Mouse (Mus musculus) CH12.LX (cell line): Measurements from ENCODE around the gene Csnk2a1. TPM values are rescaled to one million over a fixed set of nuclear protein-coding genes. Genes with fewer than 3 reads are reported as not detected.

Source experiments
- DNase-seq: peaks from one replicate; pipeline ENCODE4 v3.0.0-alpha.2; 2013; ENCODE audit errors: extremely low read depth
- H3K27ac ChIP-seq: 2 replicates; pipeline ENCODE4 v1.5.1; 2012; ENCODE audit warnings: low read depth, mild to moderate bottlenecking, control low read depth, moderate library complexity; ENCODE audit not compliant: insufficient read depth
- H3K27me3 ChIP-seq: replicated peaks from 2 replicates; pipeline ENCODE3; 2012; ENCODE audit warnings: inconsistent platforms
- H3K36me3 ChIP-seq, 2 experiments: replicated peaks in 1 of 2; 2 replicates each; pipeline versions ENCODE3 to v1.6.1; 2012; ENCODE audit warnings: inconsistent platforms in 1 of 2, low read length in 1 of 2, mild to moderate bottlenecking in 1 of 2, mixed read lengths in 1 of 2, moderate library complexity in 1 of 2; ENCODE audit not compliant: control insufficient read depth in 1 of 2, insufficient read depth in 1 of 2
- H3K4me1 ChIP-seq, 2 experiments: 2 replicates each; pipeline ENCODE4 v1.6.1; 2012; ENCODE audit warnings: inconsistent platforms in 1 of 2, moderate library complexity in 1 of 2; ENCODE audit not compliant: insufficient read depth in 2 of 2, control insufficient read depth in 1 of 2
- H3K4me2 ChIP-seq: 2 replicates; pipeline ENCODE4 v1.6.1; 2012; ENCODE audit warnings: low read depth, mild to moderate bottlenecking, control low read depth; ENCODE audit not compliant: poor library complexity, insufficient read depth, severe bottlenecking
- H3K4me3 ChIP-seq, 3 experiments: fragments of 150-350 bp in 1 of 3; sonication (generic) in 1 of 3; replicated peaks in 1 of 3; 2 replicates each; pipeline versions ENCODE3 to v1.5.1; 2011 to 2012; ENCODE audit warnings: low read depth in 2 of 3, low read length in 2 of 3, mild to moderate bottlenecking in 2 of 3, moderate library complexity in 2 of 3, control low read depth in 1 of 3, improper control_type of control experiment in 1 of 3, inconsistent platforms in 1 of 3, mixed read lengths in 1 of 3; ENCODE audit not compliant: poor library complexity in 1 of 3
- H3K79me2 ChIP-seq: replicated peaks from 2 replicates; pipeline ENCODE4 v1.6.1; 2012; ENCODE audit warnings: mild to moderate bottlenecking, moderate library complexity; ENCODE audit not compliant: control insufficient read depth, poor library complexity, insufficient read depth, severe bottlenecking; ENCODE audit errors: extremely low read depth
- H3K9ac ChIP-seq: 2 replicates; pipeline ENCODE4 v1.6.1; 2012; ENCODE audit warnings: low read depth, mild to moderate bottlenecking, control low read depth, moderate library complexity; ENCODE audit not compliant: insufficient read depth
- H3K9me3 ChIP-seq: replicated peaks from 2 replicates; pipeline ENCODE3; 2012; ENCODE audit warnings: low read length, inconsistent platforms, mixed read lengths
- BHLHE40 ChIP-seq: IDR thresholded peaks from 2 replicates; pipeline ENCODE4 v1.6.1; 2011; ENCODE audit warnings: mild to moderate bottlenecking, low read depth, low read length, improper control_type of control experiment
- CHD1 ChIP-seq: IDR thresholded peaks from 2 replicates; pipeline ENCODE4 v1.6.1; 2012; ENCODE audit warnings: low read depth, low read length, improper control_type of control experiment, inconsistent platforms
- CHD2 ChIP-seq: IDR thresholded peaks from 2 replicates; pipeline ENCODE4 v1.6.1; 2011; ENCODE audit warnings: low read length, improper control_type of control experiment
- CTCF ChIP-seq, 2 experiments: IDR thresholded peaks in 1 of 2; conservative IDR thresholded peaks in 1 of 2; 2 replicates each; pipeline ENCODE4 v1.5.1; 2011 to 2012; ENCODE audit warnings: low read depth in 2 of 2, low read length in 2 of 2, improper control_type of control experiment in 1 of 2, inconsistent platforms in 1 of 2, mild to moderate bottlenecking in 1 of 2, moderate library complexity in 1 of 2
- E2F4 ChIP-seq: IDR thresholded peaks from 2 replicates; pipeline ENCODE4 v1.6.1; 2011; ENCODE audit warnings: low read depth, low read length, improper control_type of control experiment; ENCODE audit not compliant: insufficient replicate concordance
- ELF1 ChIP-seq: IDR thresholded peaks from 2 replicates; pipeline ENCODE4 v1.6.1; 2014; ENCODE audit warnings: low read depth, mild to moderate bottlenecking, inconsistent platforms, low read length, improper control_type of control experiment
- GABPA ChIP-seq: IDR thresholded peaks from 2 replicates; pipeline ENCODE4 v1.6.1; 2012; ENCODE audit warnings: low read depth, low read length, improper control_type of control experiment, inconsistent platforms; ENCODE audit not compliant: insufficient replicate concordance
- MAZ ChIP-seq: IDR thresholded peaks from 2 replicates; pipeline ENCODE4 v1.6.1; 2012; ENCODE audit warnings: low read depth, mild to moderate bottlenecking, inconsistent platforms, low read length, improper control_type of control experiment, moderate library complexity
- RAD21 ChIP-seq: IDR thresholded peaks from 2 replicates; pipeline ENCODE4 v1.6.1; 2011; ENCODE audit warnings: low read depth, mild to moderate bottlenecking, low read length, improper control_type of control experiment, moderate library complexity
- RCOR1 ChIP-seq: conservative IDR thresholded peaks from 2 replicates; pipeline ENCODE4 v1.6.1; 2012; ENCODE audit warnings: low read depth, mild to moderate bottlenecking, inconsistent platforms, low read length, improper control_type of control experiment
- SMC3 ChIP-seq: IDR thresholded peaks from 2 replicates; pipeline ENCODE4 v1.6.1; 2011; ENCODE audit warnings: low read depth, low read length, improper control_type of control experiment
- TCF12 ChIP-seq: IDR thresholded peaks from 2 replicates; pipeline ENCODE4 v1.6.1; 2014; ENCODE audit warnings: low read depth, mild to moderate bottlenecking, inconsistent platforms, low read length, improper control_type of control experiment
- ZC3H11A ChIP-seq: IDR thresholded peaks from 2 replicates; pipeline ENCODE4 v1.6.1; 2012; ENCODE audit warnings: low read depth, mild to moderate bottlenecking, inconsistent platforms, low read length, improper control_type of control experiment
- ZMIZ1 ChIP-seq: IDR thresholded peaks from 2 replicates; pipeline ENCODE4 v1.6.1; 2012; ENCODE audit warnings: low read depth, mild to moderate bottlenecking, inconsistent platforms, low read length, improper control_type of control experiment
- ZNF384 ChIP-seq: IDR thresholded peaks from 2 replicates; pipeline ENCODE4 v1.6.1; 2012; ENCODE audit warnings: low read depth, low read length, improper control_type of control experiment, inconsistent platforms
- dilution Hi-C: fragments of 300-500 bp; cut with MboI; formaldehyde crosslinking; loops from 2 replicates; pipeline ENCODE4 v1.14.3; 2020; ENCODE audit warnings: low sequenced_read_pairs; ENCODE audit not compliant: extremely low pct_unique_long_range_greater_than_20kb, extremely low pct_ligation_motif_present
- in situ Hi-C: fragments of 300-500 bp; cut with MboI; formaldehyde crosslinking; loops from 3 replicates; pipeline ENCODE4 v1.14.3; 2019; ENCODE audit warnings: low sequenced_read_pairs, low pct_ligation_motif_present, low pct_unique_long_range_greater_than_20kb, mixed read lengths
- polyA plus RNA-seq: library from polyadenylated mRNA; unstranded; fragments of >175 nt; gene quantifications from 2 replicates; pipeline ENCODE4 v1.2.1, GENCODE M21; 2012; ENCODE audit warnings: low read depth; ENCODE audit not compliant: insufficient read length
- total RNA-seq, 2 experiments: library from RNA; depleted of rRNA; stranded (reverse); fragments of 300-350 nt in 1 of 2; fragments of >200 nt in 1 of 2; gene quantifications; 2 replicates each; pipeline ENCODE4 v1.2.3; 2012 to 2014

The Csnk2a1 gene
- total and polyA plus RNA-seq, 3 experiments, result 79.2 to 145 (median 100) TPM

- no peak overlapping the region for H3K4me3 ChIP-seq
- dilution Hi-C loops (no loop called here), in situ Hi-C loops (loop anchor here (5.0 kb wide), 1 partner anchor 35 kb away; no protein-coding TSS in a partner anchor)
- H3K27ac ChIP-seq, result no peak overlapping the region
- no peak for DNase-seq
- no peaks in the 10 kb centered on the region for H3K9me3 ChIP-seq
- no peak for TF ChIP-seq E2F4
- peak; percentile 24; the same call in 1 of the 2 replicates for TF ChIP-seq ZNF384
- no peak overlapping the region for H3K9ac ChIP-seq
- H3K27me3 ChIP-seq, result no peaks in the 10 kb centered on the region
- peaks cover 2 to 21% of the 10 kb centered on the region in 2 experiments for H3K36me3 ChIP-seq
- H3K79me2 ChIP-seq, result peaks cover 19% of the 10 kb centered on the region
- no peak overlapping the region for H3K4me2 ChIP-seq
- H3K4me1 ChIP-seq, result peaks cover 0 to 25% of the 10 kb centered on the region in 2 experiments; a peak in 2 of 4 replicates
These were observed 65.8 kb downstream of the Csnk2a1 start for GRCm38 (mm10) chr2:152292475-152292874.

DNA sequence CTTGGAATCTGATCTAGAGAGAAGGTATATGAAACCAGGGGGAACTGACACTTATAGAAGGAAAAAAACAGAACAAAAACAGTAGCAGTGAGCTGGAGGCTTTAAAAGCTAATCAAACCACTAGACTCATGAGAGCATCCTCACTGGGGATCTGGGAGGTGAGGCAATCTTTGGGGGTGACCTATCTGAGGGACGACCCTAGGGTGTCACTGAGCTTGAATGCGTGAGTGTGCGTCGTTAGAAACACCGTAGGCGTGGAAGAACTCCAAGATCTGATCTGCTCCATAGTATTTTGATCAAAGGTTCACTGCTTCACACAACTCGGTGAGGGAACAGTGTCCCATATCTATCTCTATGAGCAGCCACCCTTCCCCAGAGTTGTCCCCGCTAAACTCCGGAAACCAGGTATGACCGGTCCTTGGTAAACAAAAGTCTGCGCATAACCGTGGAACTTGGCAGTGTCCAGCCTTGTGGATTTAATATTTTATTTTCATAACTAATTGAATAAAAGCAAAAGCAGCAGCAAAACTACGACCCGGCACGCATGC, 66.6 kb downstream of the Csnk2a1 start:
- H3K27ac ChIP-seq, result no peak overlapping the region
- peaks cover 3 to 19% of the 10 kb centered on the region in 2 experiments for H3K36me3 ChIP-seq
- peak overlapping the region; percentile 20 for H3K9ac ChIP-seq
- peak overlapping the region; percentile 47 to 87 (median 68) for H3K4me3 ChIP-seq
- no peaks in the 10 kb centered on the region for H3K9me3 ChIP-seq
- dilution Hi-C loops, result no loop called here
- no peak for DNase-seq
- in situ Hi-C loops, result loop anchor here (5.0 kb wide), 1 partner anchor 34 kb away; no protein-coding TSS in a partner anchor
- H3K4me1 ChIP-seq, result peaks cover 0 to 33% of the 10 kb centered on the region in 2 experiments; a peak in 2 of 4 replicates
- no peaks in the 10 kb centered on the region for H3K27me3 ChIP-seq
- TF ChIP-seq ZMIZ1 (no peak), E2F4 (no peak), CHD1 (no peak), BHLHE40 (no peak), GABPA (no peak), SMC3 (no peak), RCOR1 (no peak), TCF12 (no peak), MAZ (no peak), RAD21 (no peak), CHD2 (no peak), ZNF384 (no peak), ZC3H11A (no peak), CTCF (conservative IDR thresholded peaks at IDR 0.05 in 1 of 2, IDR thresholded peaks at IDR 0.05 in 1 of 2; ENCODE audit: low read depth in 2 of 2, low read length in 2 of 2) (no peak), ELF1 (no peak)
- peak overlapping the region; percentile 70 for H3K4me2 ChIP-seq
- peaks cover 19% of the 10 kb centered on the region for H3K79me2 ChIP-seq
